Mouse (Mus musculus): ENCODE measurements at regions not wholly inside any gene's neighbourhood (a gene's known extent, or its start where the extent isn't known, plus 50 kb on each side); places are given as distances from the start of the nearest gene placed in this dataset.
A peak's percentile ranks its signal among the peaks of the same experiment; 100 is the strongest.

DNA sequence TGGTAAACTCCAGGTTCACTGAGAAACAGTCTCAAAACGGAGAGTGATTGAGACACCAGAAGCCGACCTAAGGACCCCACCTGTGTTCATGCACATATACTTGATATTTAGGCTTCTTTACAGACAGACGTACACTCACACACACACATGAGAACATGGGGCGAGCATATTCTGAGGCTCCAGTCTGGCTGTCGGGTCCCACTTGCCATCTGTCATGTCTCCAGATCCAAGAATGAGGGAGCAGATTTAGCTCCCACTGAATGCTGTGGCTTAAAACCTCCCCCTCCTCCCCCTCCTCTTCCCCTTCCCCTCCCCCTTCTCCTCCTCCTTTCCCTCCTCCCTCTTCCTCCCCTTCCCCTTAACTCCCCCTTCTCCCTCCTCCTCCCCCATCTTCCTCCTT, 167.5 kb downstream of the Sh3bp4 start:
- TF ChIP-seq CTCF (IDR thresholded peaks at IDR 0.05; ENCODE audit: low read depth) (no peak), EP300 (IDR thresholded peaks at IDR 0.05; ENCODE audit: low read depth) (no peak)
- WGBS (ENCODE audit: insufficient replicate concordance), result 73% methylated on average over 5 of the region's 5 CpGs
- Histone ChIP-seq H3K27ac (ENCODE audit: low read depth) (no peak overlapping the region), H3K9me3 (ENCODE audit: low read length) (no peaks in the 10 kb centered on the region), H3K9ac (replicated peaks) (no peak overlapping the region), H3K4me3 (ENCODE audit: low read depth, low read length) (no peak overlapping the region), H3K4me2 (ENCODE audit: low read depth, low read length) (no peak overlapping the region), H3K27me3 (ENCODE audit: insufficient read depth, low read length) (0 out of 2 replicates have a peak, but pooled peaks cover 2% of the 10 kb centered on the region), H3K4me1 (ENCODE audit: insufficient read depth) (no peaks in the 10 kb centered on the region), H3K36me3 (replicated peaks; ENCODE audit: insufficient read depth, low read length) (no peaks in the 10 kb centered on the region)
- no peak for ATAC-seq
- DNase-seq, result no peak

DNA sequence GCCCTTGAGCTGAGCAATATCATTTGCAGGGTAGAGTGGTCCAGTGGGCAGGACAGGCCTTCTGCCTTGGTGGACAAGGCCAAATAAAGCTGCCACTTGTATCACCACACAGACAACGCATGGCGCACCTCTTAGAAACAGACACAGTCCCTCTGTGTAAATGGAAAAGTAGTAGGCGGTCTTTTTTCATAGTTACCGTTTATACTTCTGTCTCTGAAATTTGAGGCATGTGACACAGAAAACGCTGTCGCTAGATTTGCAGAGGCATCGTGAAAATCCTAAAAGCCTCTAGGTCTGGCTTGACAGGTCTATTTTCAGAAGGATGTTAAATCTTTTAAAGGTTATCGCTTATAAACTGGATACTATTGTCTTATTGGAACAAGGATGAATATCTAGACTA, 174.4 kb downstream of the Sh3bp4 start:
- Histone ChIP-seq H3K4me2 (ENCODE audit: low read depth, low read length) (no peak overlapping the region), H3K27me3 (ENCODE audit: insufficient read depth, low read length) (no peaks in the 10 kb centered on the region), H3K9me3 (ENCODE audit: low read length) (0 out of 2 replicates have a peak, but pooled peaks cover 2% of the 10 kb centered on the region), H3K36me3 (replicated peaks; ENCODE audit: insufficient read depth, low read length) (no peaks in the 10 kb centered on the region), H3K4me3 (ENCODE audit: low read depth, low read length) (no peak overlapping the region), H3K9ac (replicated peaks) (no peak overlapping the region), H3K4me1 (ENCODE audit: insufficient read depth) (no peaks in the 10 kb centered on the region), H3K27ac (ENCODE audit: low read depth) (no peak overlapping the region)
- 83% methylated on average over 8 of the region's 8 CpGs for WGBS (ENCODE audit: insufficient replicate concordance)
- TF ChIP-seq EP300 (IDR thresholded peaks at IDR 0.05; ENCODE audit: low read depth) (no peak), CTCF (IDR thresholded peaks at IDR 0.05; ENCODE audit: low read depth) (no peak)
- DNase-seq, result no peak
- no peak for ATAC-seq

DNA sequence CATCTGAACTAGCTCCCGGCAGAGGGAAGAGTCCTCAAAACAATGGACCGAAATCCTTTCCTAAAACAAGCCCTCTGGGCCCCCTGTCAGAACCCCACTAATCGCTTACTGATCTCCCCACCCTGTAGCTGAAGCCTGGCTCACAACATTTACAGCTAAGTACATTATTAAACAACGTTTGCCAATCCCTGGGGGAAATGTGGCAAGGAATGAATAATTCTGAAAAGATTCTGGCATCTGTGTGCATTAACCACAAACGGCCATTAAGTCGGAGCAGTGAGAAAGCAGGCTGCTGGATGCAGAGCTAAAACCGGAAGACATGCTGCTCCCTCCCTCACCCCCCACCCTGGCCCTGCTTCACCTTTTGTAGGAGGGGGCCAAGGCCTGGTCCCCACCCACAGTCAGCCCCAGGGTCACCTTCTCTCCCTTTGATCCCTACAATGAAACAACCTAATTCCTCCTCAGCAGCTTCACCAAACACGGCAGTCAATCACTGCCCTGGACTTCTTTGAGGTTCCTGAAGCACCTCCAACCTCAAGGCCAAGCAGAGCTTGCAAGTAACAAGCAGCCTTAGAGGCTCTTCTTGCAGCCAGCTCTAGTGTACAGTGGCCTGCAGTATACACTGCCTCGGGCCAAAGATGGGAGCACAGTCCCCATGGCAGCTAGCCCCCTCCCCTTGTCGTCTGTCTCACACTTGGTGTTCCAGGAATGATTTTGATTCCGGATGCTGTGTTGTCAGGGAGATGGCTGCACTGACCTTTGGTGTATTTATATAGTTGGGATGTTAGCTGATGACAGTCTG, 175.2 kb downstream of the Sh3bp4 start:
- no peaks in the 10 kb centered on the region for H3K36me3 ChIP-seq (replicated peaks; ENCODE audit: insufficient read depth, low read length)
- ATAC-seq (no peak), DNase-seq (no peak)
- no peaks in the 10 kb centered on the region for H3K27me3 ChIP-seq (ENCODE audit: insufficient read depth, low read length)
- H3K4me1 ChIP-seq (ENCODE audit: insufficient read depth), result no peaks in the 10 kb centered on the region
- no peak overlapping the region for H3K4me2 ChIP-seq (ENCODE audit: low read depth, low read length)
- H3K9me3 ChIP-seq (ENCODE audit: low read length), result 0 out of 2 replicates have a peak, but pooled peaks cover 2% of the 10 kb centered on the region
- H3K4me3 ChIP-seq (ENCODE audit: low read depth, low read length), result no peak overlapping the region
- no peak for TF ChIP-seq EP300 (IDR thresholded peaks at IDR 0.05; ENCODE audit: low read depth)
- TF ChIP-seq CTCF (IDR thresholded peaks at IDR 0.05; ENCODE audit: low read depth), result no peak
- 47% methylated on average over 11 of the region's 11 CpGs for WGBS (ENCODE audit: insufficient replicate concordance)
- H3K27ac ChIP-seq (ENCODE audit: low read depth), result no peak overlapping the region
- H3K9ac ChIP-seq (replicated peaks), result no peak overlapping the region

DNA sequence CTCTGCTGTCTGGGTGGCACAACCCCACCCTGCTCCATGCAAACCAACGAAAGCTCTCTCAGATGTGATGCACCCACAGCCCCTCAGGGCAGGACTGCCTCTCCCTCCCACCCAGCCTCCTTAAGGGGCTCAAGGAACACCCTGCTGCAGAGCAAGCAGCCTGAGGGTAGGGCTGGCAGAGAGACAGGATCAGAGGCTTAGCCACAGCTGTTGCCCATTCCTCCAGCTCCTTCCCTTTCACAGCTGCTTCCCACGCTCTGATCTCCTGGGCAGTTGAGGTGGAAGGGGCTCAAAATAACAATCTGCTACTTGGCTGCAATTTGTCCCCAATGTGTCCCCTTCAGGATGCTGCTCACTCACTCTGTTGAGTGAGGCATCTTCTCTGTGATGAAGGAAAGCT, 181.5 kb downstream of the Sh3bp4 start:
- no peak overlapping the region for H3K4me2 ChIP-seq (ENCODE audit: low read depth, low read length)
- H3K9ac ChIP-seq (replicated peaks), result no peak overlapping the region
- no peak overlapping the region for H3K27ac ChIP-seq (ENCODE audit: low read depth)
- no peaks in the 10 kb centered on the region for H3K4me1 ChIP-seq (ENCODE audit: insufficient read depth)
- DNase-seq (no peak), ATAC-seq (no peak)
- 0 out of 2 replicates have a peak, but pooled peaks cover 2% of the 10 kb centered on the region for H3K9me3 ChIP-seq (ENCODE audit: low read length)
- no peaks in the 10 kb centered on the region for H3K36me3 ChIP-seq (replicated peaks; ENCODE audit: insufficient read depth, low read length)
- no peaks in the 10 kb centered on the region for H3K27me3 ChIP-seq (ENCODE audit: insufficient read depth, low read length)
- no peak overlapping the region for H3K4me3 ChIP-seq (ENCODE audit: low read depth, low read length)
- no peak for TF ChIP-seq EP300 (IDR thresholded peaks at IDR 0.05; ENCODE audit: low read depth)
- TF ChIP-seq CTCF (IDR thresholded peaks at IDR 0.05; ENCODE audit: low read depth), result no peak
- 40% methylated on average over 2 of the region's 2 CpGs for WGBS (ENCODE audit: insufficient replicate concordance)

DNA sequence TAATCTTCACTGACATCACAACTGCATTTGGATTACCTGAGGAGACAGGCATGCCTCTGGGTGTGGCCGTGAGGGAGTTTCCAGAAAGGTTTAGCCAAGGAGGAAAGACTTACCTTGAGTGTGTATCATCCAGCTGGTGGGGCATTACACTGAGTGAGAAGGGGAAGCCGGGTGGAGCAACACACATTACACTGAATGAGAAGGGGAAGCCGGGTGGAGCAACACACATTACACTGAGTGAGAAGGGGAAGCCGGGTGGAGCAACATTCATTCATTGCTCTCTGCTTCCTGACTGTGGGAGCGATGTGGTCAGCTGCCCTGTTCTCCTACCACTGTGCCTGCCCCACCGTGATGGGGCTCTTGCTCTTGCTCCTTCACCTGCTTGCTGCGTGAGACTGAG, 182.3 kb downstream of the Sh3bp4 start:
- Histone ChIP-seq H3K36me3 (replicated peaks; ENCODE audit: insufficient read depth, low read length) (no peaks in the 10 kb centered on the region), H3K9me3 (ENCODE audit: low read length) (0 out of 2 replicates have a peak, but pooled peaks cover 2% of the 10 kb centered on the region), H3K27ac (ENCODE audit: low read depth) (no peak overlapping the region), H3K9ac (replicated peaks) (no peak overlapping the region), H3K27me3 (ENCODE audit: insufficient read depth, low read length) (no peaks in the 10 kb centered on the region), H3K4me3 (ENCODE audit: low read depth, low read length) (no peak overlapping the region), H3K4me2 (ENCODE audit: low read depth, low read length) (no peak overlapping the region), H3K4me1 (ENCODE audit: insufficient read depth) (no peaks in the 10 kb centered on the region)
- ATAC-seq, result no peak
- 58% methylated on average over 7 of the region's 7 CpGs for WGBS (ENCODE audit: insufficient replicate concordance)
- peak; percentile 34 for DNase-seq
- TF ChIP-seq EP300 (IDR thresholded peaks at IDR 0.05; ENCODE audit: low read depth) (no peak), CTCF (IDR thresholded peaks at IDR 0.05; ENCODE audit: low read depth) (no peak)

DNA sequence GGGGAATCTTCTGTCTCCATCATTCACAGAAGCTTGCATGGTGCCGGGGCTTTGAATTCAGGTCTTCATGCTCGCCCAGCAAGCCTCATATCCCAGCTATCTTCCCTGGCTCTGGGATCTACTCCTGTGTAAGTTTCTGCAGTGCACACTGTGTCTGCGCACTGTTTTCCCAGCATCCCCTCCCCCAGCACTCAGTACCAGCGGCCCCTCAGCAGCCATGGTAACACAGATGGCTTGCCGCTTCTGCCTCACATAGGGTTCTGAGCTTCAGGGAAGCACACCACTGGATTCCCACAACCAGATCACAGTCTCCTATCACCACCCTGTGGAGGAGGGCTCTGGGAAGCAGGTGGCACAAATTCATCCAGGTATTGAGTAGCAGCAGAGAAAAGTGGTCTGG, 187.7 kb downstream of the Sh3bp4 start:
- no peaks in the 10 kb centered on the region for H3K9me3 ChIP-seq (ENCODE audit: low read length)
- 65% methylated on average over 5 of the region's 5 CpGs for WGBS (ENCODE audit: insufficient replicate concordance)
- H3K9ac ChIP-seq (replicated peaks), result no peak overlapping the region
- ATAC-seq, result no peak
- no peaks in the 10 kb centered on the region for H3K36me3 ChIP-seq (replicated peaks; ENCODE audit: insufficient read depth, low read length)
- no peaks in the 10 kb centered on the region for H3K27me3 ChIP-seq (ENCODE audit: insufficient read depth, low read length)
- no peak for TF ChIP-seq EP300 (IDR thresholded peaks at IDR 0.05; ENCODE audit: low read depth)
- no peak for TF ChIP-seq CTCF (IDR thresholded peaks at IDR 0.05; ENCODE audit: low read depth)
- no peaks in the 10 kb centered on the region for H3K4me1 ChIP-seq (ENCODE audit: insufficient read depth)
- no peak for DNase-seq
- H3K27ac ChIP-seq (ENCODE audit: low read depth), result no peak overlapping the region
- H3K4me3 ChIP-seq (ENCODE audit: low read depth, low read length), result no peak overlapping the region
- H3K4me2 ChIP-seq (ENCODE audit: low read depth, low read length), result no peak overlapping the region
